Mouse (Mus musculus): ENCODE measurements around the gene Olfr1014. TPM values are rescaled to one million over a fixed set of nuclear protein-coding genes. Genes with fewer than 3 reads are reported as not detected.

Olfr1014 gene
- polyA plus RNA-seq (2016; fragmentation: Nextera tagmentation; extraction: Ambion mirVana) = not detected in 2 replicates

- Histone ChIP-seq H3K27me3 (no peaks in the 10 kb centered on the region), H3K36me3 (no peaks in the 10 kb centered on the region), H3K4me1 (no peaks in the 10 kb centered on the region), H3K27ac (no peak within 1 kb of the TSS), H3K9ac (no peak within 1 kb of the TSS), H3K4me3 (no peak within 1 kb of the TSS), H3K4me2 (replicated peaks) (no peak within 1 kb of the TSS), H3K9me3 (replicated peaks) (no peaks in the 10 kb centered on the region)
- ATAC-seq (ENCODE audit: low FRiP score) = no peak
These were observed at the start of gene Olfr1014 for GRCm38 (mm10) chr2:85772413-85772812. TSS of gene Olfr1014 (plus strand) at chr2:85772713.

DNA sequence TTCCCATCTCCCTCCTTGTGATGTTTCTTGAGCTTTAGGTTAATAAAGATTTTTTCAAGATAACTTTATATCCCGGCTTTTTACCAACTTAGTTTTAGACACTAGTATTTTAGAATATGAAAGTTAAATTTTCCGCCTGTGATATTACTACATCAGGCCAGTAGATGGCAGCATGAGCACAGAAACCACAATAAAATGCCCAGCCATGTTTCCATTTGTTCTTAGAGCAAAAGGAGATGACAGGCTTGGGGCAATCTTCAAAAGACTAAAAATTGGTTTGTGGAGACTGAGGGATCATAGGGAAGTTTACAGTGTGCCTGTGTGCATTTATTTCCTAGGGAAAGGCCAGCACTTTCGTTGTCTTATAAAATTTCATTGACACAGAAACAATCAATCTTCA is 46.7 kb upstream of the Olfr1014 start:
- ATAC-seq (ENCODE audit: low FRiP score) = no peak
- no peak overlapping the region for H3K4me2 ChIP-seq (replicated peaks)
- no peak overlapping the region for H3K27ac ChIP-seq
- H3K9ac ChIP-seq = no peak overlapping the region
- no peaks in the 10 kb centered on the region for H3K9me3 ChIP-seq (replicated peaks)
- WGBS = 20% methylated on average over 3 of the region's 3 CpGs
- no peak overlapping the region for H3K4me3 ChIP-seq
- H3K4me1 ChIP-seq = no peaks in the 10 kb centered on the region
- H3K36me3 ChIP-seq = no peaks in the 10 kb centered on the region
- H3K27me3 ChIP-seq = no peaks in the 10 kb centered on the region

DNA sequence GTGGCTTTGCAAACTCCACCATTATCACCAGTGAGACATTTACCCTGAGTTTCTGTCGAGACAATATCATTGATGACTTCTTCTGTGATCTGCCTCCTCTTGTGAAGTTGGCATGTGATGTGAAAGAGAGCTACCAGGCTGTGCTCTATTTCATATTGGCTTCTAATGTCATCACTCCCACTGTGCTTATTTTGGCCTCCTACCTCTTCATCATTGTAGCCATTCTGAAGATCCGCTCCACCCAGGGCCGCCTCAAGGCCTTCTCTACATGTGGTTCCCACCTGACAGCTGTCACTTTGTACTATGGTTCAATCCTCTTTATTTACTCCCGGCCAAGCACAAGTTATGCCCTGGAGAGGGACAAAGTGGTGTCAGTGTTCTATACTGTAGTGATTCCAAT is 18.7 kb upstream of the Olfr1014 start:
- Histone ChIP-seq H3K4me2 (replicated peaks) (no peak overlapping the region), H3K4me1 (no peaks in the 10 kb centered on the region), H3K9me3 (replicated peaks) (no peaks in the 10 kb centered on the region), H3K4me3 (no peak overlapping the region), H3K36me3 (no peaks in the 10 kb centered on the region), H3K27me3 (no peaks in the 10 kb centered on the region), H3K27ac (no peak overlapping the region), H3K9ac (no peak overlapping the region)
- 71% methylated on average over 4 of the region's 4 CpGs for WGBS
- no peak for ATAC-seq (ENCODE audit: low FRiP score)

DNA sequence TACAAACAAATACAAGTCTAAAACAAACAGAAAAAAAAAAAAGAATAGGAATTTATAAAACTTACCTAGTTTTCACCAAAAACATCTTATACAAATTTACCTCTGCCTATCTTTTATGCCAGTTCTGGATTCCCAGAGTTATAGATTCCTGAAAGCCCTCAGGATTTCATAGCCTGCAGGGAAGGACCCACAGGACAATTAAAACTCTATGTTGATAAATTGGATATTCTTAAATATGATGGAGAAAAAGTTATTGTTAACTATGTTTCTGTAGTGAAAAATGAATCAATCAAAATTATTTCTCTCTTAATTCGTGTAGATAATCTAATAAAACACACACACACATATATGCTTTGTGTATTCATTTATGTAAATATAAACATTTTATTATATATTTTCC is 9.8 kb upstream of the Olfr1014 start, which contains the start of gene Olfr1012:
Olfr1012 (minus strand) TSS at position 101 of the 400 bp plus-strand sequence.
- H3K4me2 ChIP-seq (replicated peaks) = no peak within 1 kb of the TSS
- H3K4me1 ChIP-seq = no peaks in the 10 kb centered on the region
- no peak within 1 kb of the TSS for H3K4me3 ChIP-seq
- H3K36me3 ChIP-seq = no peaks in the 10 kb centered on the region
- no peaks in the 10 kb centered on the region for H3K9me3 ChIP-seq (replicated peaks)
- WGBS = 71% methylated on average over 1 of the region's 1 CpGs
- no peak within 1 kb of the TSS for H3K9ac ChIP-seq
- H3K27me3 ChIP-seq = no peaks in the 10 kb centered on the region
- no peak within 1 kb of the TSS for H3K27ac ChIP-seq
- no peak for ATAC-seq (ENCODE audit: low FRiP score)

DNA sequence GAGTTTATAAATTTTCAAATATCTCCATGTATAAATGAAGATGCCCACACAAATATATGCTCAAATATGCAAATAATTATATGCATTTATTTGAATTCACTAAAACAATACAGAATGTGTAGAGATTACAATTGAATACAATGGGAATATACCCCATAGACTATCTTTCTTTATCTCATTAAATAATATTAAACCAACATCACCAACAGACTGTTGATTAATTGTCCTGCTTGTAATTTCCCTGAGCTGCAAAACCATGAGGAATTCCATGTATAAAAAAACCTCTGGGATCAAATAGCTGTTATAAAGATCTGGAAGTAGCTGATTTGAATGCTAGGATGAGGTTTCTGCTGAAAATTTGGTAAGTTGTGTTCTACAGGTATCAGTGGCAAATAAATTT is 5.7 kb upstream of the Olfr1014 start, which contains the start of gene Olfr1013:
Olfr1013 (plus strand) TSS at position 301 of the 400 bp plus-strand sequence.
- H3K9me3 ChIP-seq (replicated peaks) = no peaks in the 10 kb centered on the region
- ATAC-seq (ENCODE audit: low FRiP score) = no peak
- no peak within 1 kb of the TSS for H3K4me2 ChIP-seq (replicated peaks)
- H3K4me3 ChIP-seq = no peak within 1 kb of the TSS
- no peaks in the 10 kb centered on the region for H3K36me3 ChIP-seq
- no peak within 1 kb of the TSS for H3K27ac ChIP-seq
- H3K9ac ChIP-seq = no peak within 1 kb of the TSS
- H3K27me3 ChIP-seq = no peaks in the 10 kb centered on the region
- H3K4me1 ChIP-seq = no peaks in the 10 kb centered on the region

GRCm38 (mm10) chr2:85781717-85782116 is 9.2 kb downstream of the Olfr1014 start, which contains the start of gene Olfr1015:
TSS of gene Olfr1015 (plus strand) at chr2:85782017.
- H3K27ac ChIP-seq = no peak within 1 kb of the TSS
- H3K4me1 ChIP-seq = no peaks in the 10 kb centered on the region
- ATAC-seq (ENCODE audit: low FRiP score) = no peak
- no peak within 1 kb of the TSS for H3K4me3 ChIP-seq
- no peaks in the 10 kb centered on the region for H3K27me3 ChIP-seq
- H3K9me3 ChIP-seq (replicated peaks) = no peaks in the 10 kb centered on the region
- no peak within 1 kb of the TSS for H3K9ac ChIP-seq
- no peaks in the 10 kb centered on the region for H3K36me3 ChIP-seq
- no peak within 1 kb of the TSS for H3K4me2 ChIP-seq (replicated peaks)

DNA sequence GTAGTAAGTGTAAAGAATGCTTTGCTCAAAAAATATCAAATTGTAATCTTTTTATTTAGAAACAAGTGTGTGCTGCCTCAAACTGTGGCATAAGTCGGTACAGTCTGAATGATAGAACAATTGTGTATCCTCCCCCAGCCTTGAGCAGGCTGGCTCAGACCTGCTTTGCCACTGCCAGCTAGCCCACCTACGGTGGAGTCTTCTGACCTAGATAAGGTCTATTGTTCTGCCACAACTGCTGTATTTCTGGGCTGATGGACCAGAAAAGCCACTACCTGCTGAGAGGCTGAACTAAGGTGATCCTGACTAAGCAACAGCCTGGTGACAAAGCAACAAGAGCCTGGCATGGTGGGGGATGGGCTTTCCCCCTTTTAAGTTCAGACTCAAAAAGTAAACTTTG is 19.8 kb downstream of the Olfr1014 start:
- ATAC-seq (ENCODE audit: low FRiP score) = no peak
- Histone ChIP-seq H3K4me2 (replicated peaks) (no peak overlapping the region), H3K4me3 (no peak overlapping the region), H3K27ac (no peak overlapping the region), H3K36me3 (no peaks in the 10 kb centered on the region), H3K9ac (no peak overlapping the region), H3K4me1 (no peaks in the 10 kb centered on the region), H3K27me3 (no peaks in the 10 kb centered on the region), H3K9me3 (replicated peaks) (no peaks in the 10 kb centered on the region)
- WGBS = 36% methylated on average over 2 of the region's 2 CpGs

GRCm38 (mm10) chr2:85802444-85802843 is 29.9 kb downstream of the Olfr1014 start, which contains the start of gene Olfr1016:
TSS of gene Olfr1016 (minus strand) at chr2:85802544.
- no peak within 1 kb of the TSS for H3K9ac ChIP-seq
- ATAC-seq (ENCODE audit: low FRiP score) = no peak
- WGBS = 96% methylated on average over 2 of the region's 2 CpGs

GRCm38 (mm10) chr2:85804501-85804900 is 32.0 kb downstream of the Olfr1014 start:
- Histone ChIP-seq H3K4me3 (no peak overlapping the region), H3K27ac (no peak overlapping the region), H3K4me1 (no peaks in the 10 kb centered on the region), H3K36me3 (no peaks in the 10 kb centered on the region), H3K9ac (no peak overlapping the region), H3K4me2 (replicated peaks) (no peak overlapping the region), H3K9me3 (replicated peaks) (no peaks in the 10 kb centered on the region), H3K27me3 (no peaks in the 10 kb centered on the region)
- ATAC-seq (ENCODE audit: low FRiP score) = no peak
- 84% methylated on average over 4 of the region's 4 CpGs for WGBS

More at GRCm38 (mm10) chr2:85802444-85802843, 29.9 kb downstream of the Olfr1014 start, which contains the start of gene Olfr1016:
- Histone ChIP-seq H3K9me3 (replicated peaks) (no peaks in the 10 kb centered on the region), H3K27me3 (no peaks in the 10 kb centered on the region), H3K36me3 (no peaks in the 10 kb centered on the region), H3K27ac (no peak within 1 kb of the TSS), H3K4me3 (no peak within 1 kb of the TSS), H3K4me2 (replicated peaks) (no peak within 1 kb of the TSS), H3K4me1 (no peaks in the 10 kb centered on the region)

DNA sequence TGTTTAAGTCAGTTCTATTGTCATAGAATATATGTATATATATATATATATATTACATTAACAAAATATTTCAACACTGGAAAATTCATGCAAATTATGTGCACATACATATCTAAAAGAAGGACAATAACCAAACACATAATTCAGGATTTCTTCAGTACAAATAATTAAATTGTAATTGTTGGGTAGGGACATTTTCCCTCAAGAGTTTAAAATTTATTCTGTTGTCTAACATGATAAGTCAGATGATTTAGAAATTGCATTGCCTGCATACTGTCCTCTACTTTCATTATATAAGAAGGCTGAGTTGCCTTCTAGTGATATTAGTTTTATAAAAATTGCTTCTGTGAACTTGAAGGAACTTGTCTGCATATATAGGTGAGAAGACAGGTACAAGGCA is 45.7 kb downstream of the Olfr1014 start, which contains the start of gene Olfr1018:
Olfr1018 (plus strand) TSS at position 301 of the 400 bp plus-strand sequence.
- H3K9me3 ChIP-seq (replicated peaks) = no peaks in the 10 kb centered on the region
- no peaks in the 10 kb centered on the region for H3K36me3 ChIP-seq
- no peak for ATAC-seq (ENCODE audit: low FRiP score)
- H3K4me3 ChIP-seq = no peak within 1 kb of the TSS
- H3K27me3 ChIP-seq = no peaks in the 10 kb centered on the region
- H3K9ac ChIP-seq = no peak within 1 kb of the TSS
- no peaks in the 10 kb centered on the region for H3K4me1 ChIP-seq
- no peak within 1 kb of the TSS for H3K27ac ChIP-seq
- H3K4me2 ChIP-seq (replicated peaks) = no peak within 1 kb of the TSS

Other genes with a start within 250 kb of the Olfr1014 start
- not detected in 2 replicates for gene Olfr996, start 193.5 kb upstream of the Olfr1014 start, polyA plus RNA-seq (2016; fragmentation: Nextera tagmentation; extraction: Ambion mirVana)
- gene Olfr998, start 183.8 kb upstream of the Olfr1014 start, polyA plus RNA-seq (2016; fragmentation: Nextera tagmentation; extraction: Ambion mirVana) = not detected in 2 replicates
- not detected in 2 replicates for gene Olfr1000, start 160.8 kb upstream of the Olfr1014 start, polyA plus RNA-seq (2016; fragmentation: Nextera tagmentation; extraction: Ambion mirVana)
- not detected in 2 replicates for gene Olfr1002, start 122.0 kb upstream of the Olfr1014 start, polyA plus RNA-seq (2016; fragmentation: Nextera tagmentation; extraction: Ambion mirVana)
- gene Olfr154, start 108.3 kb upstream of the Olfr1014 start, polyA plus RNA-seq (2016; fragmentation: Nextera tagmentation; extraction: Ambion mirVana) = not detected in 2 replicates
- gene Olfr1006, start 93.9 kb upstream of the Olfr1014 start, polyA plus RNA-seq (2016; fragmentation: Nextera tagmentation; extraction: Ambion mirVana) = not detected in 2 replicates
- gene Olfr1008, start 83.3 kb upstream of the Olfr1014 start, polyA plus RNA-seq (2016; fragmentation: Nextera tagmentation; extraction: Ambion mirVana) = not detected in 2 replicates
- not detected in 2 replicates for gene Olfr1009, start 57.3 kb upstream of the Olfr1014 start, polyA plus RNA-seq (2016; fragmentation: Nextera tagmentation; extraction: Ambion mirVana)
- not detected in 2 replicates for gene Olfr1012, start 9.9 kb upstream of the Olfr1014 start, polyA plus RNA-seq (2016; fragmentation: Nextera tagmentation; extraction: Ambion mirVana)
- not detected in 2 replicates for gene Olfr1013, start 5.6 kb upstream of the Olfr1014 start, polyA plus RNA-seq (2016; fragmentation: Nextera tagmentation; extraction: Ambion mirVana)
- not detected in 2 replicates for gene Olfr1015, start 9.3 kb downstream of the Olfr1014 start, polyA plus RNA-seq (2016; fragmentation: Nextera tagmentation; extraction: Ambion mirVana)
- not detected in 2 replicates for gene Olfr1016, start 29.8 kb downstream of the Olfr1014 start, polyA plus RNA-seq (2016; fragmentation: Nextera tagmentation; extraction: Ambion mirVana)
- gene Olfr1018, start 45.8 kb downstream of the Olfr1014 start, polyA plus RNA-seq (2016; fragmentation: Nextera tagmentation; extraction: Ambion mirVana) = not detected in 2 replicates
- not detected in 2 replicates for gene Olfr1019, start 72.8 kb downstream of the Olfr1014 start, polyA plus RNA-seq (2016; fragmentation: Nextera tagmentation; extraction: Ambion mirVana)
- gene Olfr1020, start 74.3 kb downstream of the Olfr1014 start, polyA plus RNA-seq (2016; fragmentation: Nextera tagmentation; extraction: Ambion mirVana) = not detected in 2 replicates
- not detected in 2 replicates for gene Olfr1022, start 95.9 kb downstream of the Olfr1014 start, polyA plus RNA-seq (2016; fragmentation: Nextera tagmentation; extraction: Ambion mirVana)
- not detected in 2 replicates for gene Olfr1023, start 112.9 kb downstream of the Olfr1014 start, polyA plus RNA-seq (2016; fragmentation: Nextera tagmentation; extraction: Ambion mirVana)
- not detected in 2 replicates for gene Olfr1024, start 132.3 kb downstream of the Olfr1014 start, polyA plus RNA-seq (2016; fragmentation: Nextera tagmentation; extraction: Ambion mirVana)
- not detected in 2 replicates for gene Olfr1025-ps1, start 142.5 kb downstream of the Olfr1014 start, polyA plus RNA-seq (2016; fragmentation: Nextera tagmentation; extraction: Ambion mirVana)
- gene Olfr1026, start 148.8 kb downstream of the Olfr1014 start, polyA plus RNA-seq (2016; fragmentation: Nextera tagmentation; extraction: Ambion mirVana) = not detected in 2 replicates
- gene Olfr1028, start 177.7 kb downstream of the Olfr1014 start, polyA plus RNA-seq (2016; fragmentation: Nextera tagmentation; extraction: Ambion mirVana) = not detected in 2 replicates
- gene Olfr1029, start 201.2 kb downstream of the Olfr1014 start, polyA plus RNA-seq (2016; fragmentation: Nextera tagmentation; extraction: Ambion mirVana) = not detected in 2 replicates
- gene Olfr1030, start 206.6 kb downstream of the Olfr1014 start, polyA plus RNA-seq (2016; fragmentation: Nextera tagmentation; extraction: Ambion mirVana) = not detected in 2 replicates
- gene Olfr1031, start 217.6 kb downstream of the Olfr1014 start, polyA plus RNA-seq (2016; fragmentation: Nextera tagmentation; extraction: Ambion mirVana) = not detected in 2 replicates
- not detected in 2 replicates for gene Olfr1032, start 232.8 kb downstream of the Olfr1014 start, polyA plus RNA-seq (2016; fragmentation: Nextera tagmentation; extraction: Ambion mirVana)
- gene Olfr1033, start 247.9 kb downstream of the Olfr1014 start, polyA plus RNA-seq (2016; fragmentation: Nextera tagmentation; extraction: Ambion mirVana) = not detected in 2 replicates